Mouse (Mus musculus) heart, adult 2 months (tissue): ENCODE results near the gene Gm8369.

Source experiments
- CTCF ChIP-seq: fragments of 200-600 bp; IDR thresholded peaks from 2 replicates; pipeline ENCODE4 v1.8.1; 2022; ENCODE audit warnings: antibody characterized with exemption, mild to moderate bottlenecking, moderate library complexity
- EP300 ChIP-seq: fragments of 200-500 bp; IDR thresholded peaks from 2 replicates; pipeline ENCODE4 v1.6.1; 2011; ENCODE audit warnings: low read depth, low read length, control low read depth; ENCODE audit not compliant: insufficient read depth
- POLR2A ChIP-seq: fragments of 200-500 bp; IDR thresholded peaks from 2 replicates; pipeline ENCODE4 v1.6.1; 2011; ENCODE audit warnings: mild to moderate bottlenecking, low read depth, low read length, control low read depth; ENCODE audit not compliant: insufficient read depth

- TF ChIP-seq CTCF (no peak), EP300 (no peak), POLR2A (no peak)
Observed at GRCm38 (mm10) chr19:11516845-11517244, 31.1 kb downstream of the Gm8369 start.
